Mouse (Mus musculus) ovary, adult 10 weeks (tissue): ENCODE measurements around the gene Gys2. TPM values are rescaled to one million over a fixed set of nuclear protein-coding genes. Genes with fewer than 3 reads are reported as not detected.

Experiments
- polyA plus RNA-seq: library from polyadenylated mRNA; stranded (reverse); fragments of 350-450 nt; fragmentation: Illumina TruSeq; extraction: RNeasy Lipid Tissue Mini Kit (QIAGEN cat#74804); gene quantifications from one replicate; pipeline ENCODE4 v1.2.3, GENCODE M21; 2014

Gys2 gene
- polyA plus RNA-seq, result 0.23 TPM

DNA sequence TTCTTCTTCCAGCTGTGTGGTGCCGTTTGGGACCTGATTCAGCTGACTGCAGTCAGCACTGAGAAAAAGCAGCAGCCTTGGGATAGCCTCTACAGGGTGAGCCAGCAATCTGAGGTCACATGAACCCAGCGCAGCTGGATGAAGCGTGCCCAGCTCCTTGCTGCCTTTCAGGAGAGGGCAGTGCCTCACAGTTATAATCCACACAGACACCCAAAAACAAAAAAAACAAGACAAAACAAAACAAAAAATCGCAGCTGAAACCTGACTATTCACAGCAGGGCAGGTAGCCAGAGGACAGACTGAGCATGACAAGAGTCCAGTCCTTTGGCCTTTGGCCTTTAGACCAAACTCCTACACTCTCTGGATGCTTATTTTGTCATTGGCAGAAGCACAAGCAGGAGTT is at the start of gene Gys2:
Gene Gys2, minus strand, starts transcription at position 309 of the 403 bp plus-strand sequence.

DNA sequence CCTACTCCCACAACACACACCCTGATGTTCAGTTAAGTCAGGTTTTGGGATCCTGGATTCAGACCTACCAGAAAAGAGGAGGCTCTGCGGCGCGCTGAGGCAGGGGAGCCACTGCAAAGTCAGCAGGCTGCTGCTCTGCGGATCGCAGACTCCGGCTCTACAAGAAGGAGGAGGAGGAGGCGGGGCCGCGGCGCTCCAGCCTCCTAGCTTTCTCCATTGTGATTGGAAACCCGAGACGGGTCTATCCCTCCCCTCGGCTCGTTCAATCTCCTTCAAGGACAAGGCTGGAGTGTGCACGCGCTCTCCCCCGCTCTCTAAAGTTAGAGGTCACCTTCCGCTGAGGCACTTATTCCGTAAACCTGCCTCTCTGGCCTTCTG is 34.9 kb upstream of the Gys2 start, which contains the start of gene Ldhb:
Gene Ldhb, minus strand, starts transcription at position 173 of the 378 bp plus-strand sequence.

DNA sequence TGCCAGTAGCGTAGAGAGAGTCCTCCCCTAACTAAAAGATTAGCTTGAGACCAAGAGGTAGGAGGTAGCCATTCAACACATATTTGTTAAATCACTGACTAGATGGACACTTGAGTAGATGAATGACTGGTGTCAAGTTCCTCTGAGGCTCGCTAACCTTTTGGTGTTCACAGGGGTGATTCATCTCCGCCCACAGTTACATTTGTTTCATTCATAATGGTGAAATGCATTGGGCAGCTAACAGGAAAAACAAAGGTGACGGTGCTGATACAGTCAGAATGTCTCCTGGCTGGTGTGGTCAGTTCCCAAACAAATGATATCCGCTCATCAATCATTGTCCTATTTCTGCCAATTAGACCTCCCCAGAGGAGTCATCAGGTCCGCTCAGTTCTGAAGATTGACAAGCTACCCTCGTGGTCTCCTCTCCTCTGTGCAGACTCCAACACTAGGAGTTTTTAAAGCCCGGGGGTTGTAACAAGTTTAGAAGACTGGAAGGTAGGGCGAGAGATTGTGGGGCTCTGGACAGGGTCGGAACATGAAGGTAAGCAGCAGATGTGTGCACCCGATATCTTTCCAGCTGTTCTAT is 59.9 kb downstream of the Gys2 start, which contains the start of gene Spx:
Gene Spx, plus strand, starts transcription at position 536 of the 586 bp plus-strand sequence.

DNA sequence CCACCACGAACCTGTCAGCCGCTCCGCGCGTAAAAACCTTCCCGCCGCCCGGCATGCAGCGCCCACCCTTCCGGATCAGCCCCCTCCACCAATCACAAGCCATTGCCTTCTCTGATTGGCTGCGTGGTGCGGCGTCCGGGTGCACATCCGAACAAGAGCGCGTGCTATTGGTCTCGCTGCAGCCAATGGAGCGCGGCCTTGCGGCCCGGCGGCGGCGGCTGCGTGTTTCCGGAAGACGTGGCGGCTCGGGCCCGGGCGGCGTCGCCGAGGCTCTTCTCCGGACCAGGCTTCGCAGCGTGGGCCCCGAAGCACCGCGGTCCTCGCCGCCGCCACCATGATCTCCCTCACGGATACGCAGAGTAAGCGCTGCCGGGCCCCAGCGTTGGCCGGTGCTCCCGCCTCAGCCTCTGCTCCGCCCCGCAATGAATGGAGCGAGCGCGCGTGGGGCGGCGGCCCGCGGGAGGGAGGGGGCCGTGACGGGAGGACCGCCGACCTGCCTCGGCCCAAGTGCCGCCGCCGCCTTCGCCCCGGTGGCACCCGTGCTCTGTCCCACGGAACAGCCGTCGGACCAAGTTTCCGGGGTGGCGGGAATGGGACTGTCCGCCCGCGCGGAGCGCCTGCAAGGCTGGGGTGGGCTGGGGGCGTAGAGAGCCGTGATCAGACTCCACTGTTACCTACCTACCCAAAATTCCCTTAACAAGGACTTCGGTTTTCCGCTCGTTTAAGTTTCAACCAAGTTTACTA is 85.7 kb downstream of the Gys2 start, which contains the start of the genes Recql and Golt1b:
Gene Recql, minus strand, starts transcription at position 77 of the 744 bp plus-strand sequence.
Gene Golt1b, plus strand, starts transcription at position 211 of the 744 bp plus-strand sequence.

Other genes starting within 250 kb of the Gys2 start
- gene Iapp, start 174.7 kb downstream of the Gys2 start, polyA plus RNA-seq, result not detected
- gene Slco1a5, start 150.1 kb downstream of the Gys2 start, polyA plus RNA-seq, result 0.74 TPM
- gene Pyroxd1, start 127.5 kb downstream of the Gys2 start, polyA plus RNA-seq, result 29.8 TPM
- 14.5 TPM for gene Recql, start 86.0 kb downstream of the Gys2 start, polyA plus RNA-seq
- gene Golt1b, start 85.9 kb downstream of the Gys2 start, polyA plus RNA-seq, result 118 TPM
- gene Spx, start 59.7 kb downstream of the Gys2 start, polyA plus RNA-seq, result not detected
- 164 TPM for gene Ldhb, start 34.8 kb upstream of the Gys2 start, polyA plus RNA-seq
- 3.8 TPM for gene Kcnj8, start 98.5 kb upstream of the Gys2 start, polyA plus RNA-seq
- gene Abcc9, start 229.2 kb upstream of the Gys2 start, polyA plus RNA-seq, result 32.7 TPM